Mouse (Mus musculus) heart, postnatal 10 days (tissue): ENCODE results near the gene Sdhaf4. TPM values are rescaled to one million over a fixed set of nuclear protein-coding genes. Genes with fewer than 3 reads are reported as not detected.

Experiments used
- DNase-seq, 2 experiments: peaks; one replicate each; pipeline ENCODE4 v3.0.0; 2021
- intact Hi-C: fragments of 180-260 bp; cut with DNase I; formaldehyde crosslinking; loops from one replicate; pipeline ENCODE4 v1.15.1; 2025
- total RNA-seq, 2 experiments: library from RNA; stranded (reverse); gene quantifications; 2 replicates each; pipeline ENCODE4 v1.2.3; 2021

Sdhaf4 gene
- total RNA-seq, 2 experiments from 2014 or later: 64.0 to 64.5 TPM

DNA sequence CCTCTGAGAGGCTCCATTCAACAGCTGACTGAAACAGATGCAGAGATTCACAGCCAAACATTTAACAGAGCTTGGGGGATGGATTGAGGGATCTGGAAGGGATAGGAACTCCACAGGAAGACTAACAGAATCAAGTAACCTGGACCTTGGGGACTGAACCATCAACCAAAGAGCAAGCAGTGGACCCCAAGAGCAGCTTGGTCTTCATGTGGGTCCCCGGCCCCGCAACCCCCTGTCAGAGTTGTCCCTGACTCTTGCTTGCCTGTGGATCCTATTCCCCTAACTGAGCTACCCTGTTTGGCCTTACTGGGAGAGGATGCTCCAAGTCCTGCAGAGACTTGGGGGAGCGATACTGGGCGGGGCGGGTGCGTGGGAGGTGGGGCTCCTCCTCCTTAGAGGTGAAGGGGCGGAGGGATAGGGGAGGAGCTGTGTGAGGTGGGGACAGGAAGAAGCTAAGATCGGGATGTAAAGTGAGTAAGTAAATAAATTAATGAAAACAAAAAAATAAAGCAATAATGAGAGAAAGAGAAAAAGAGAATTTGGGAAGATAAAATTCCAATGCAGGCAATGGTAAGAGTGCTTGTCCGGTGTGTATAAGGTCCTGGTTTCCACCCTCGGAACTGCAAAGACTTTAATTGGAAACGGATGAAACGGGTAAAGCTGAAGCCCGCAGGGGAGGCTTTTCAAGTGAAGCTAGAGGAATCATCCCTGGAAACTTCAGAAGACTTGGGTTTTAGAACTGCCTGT, 46.6 kb downstream of the Sdhaf4 start:
- no peak for DNase-seq
- intact Hi-C loops: no loop called here

DNA sequence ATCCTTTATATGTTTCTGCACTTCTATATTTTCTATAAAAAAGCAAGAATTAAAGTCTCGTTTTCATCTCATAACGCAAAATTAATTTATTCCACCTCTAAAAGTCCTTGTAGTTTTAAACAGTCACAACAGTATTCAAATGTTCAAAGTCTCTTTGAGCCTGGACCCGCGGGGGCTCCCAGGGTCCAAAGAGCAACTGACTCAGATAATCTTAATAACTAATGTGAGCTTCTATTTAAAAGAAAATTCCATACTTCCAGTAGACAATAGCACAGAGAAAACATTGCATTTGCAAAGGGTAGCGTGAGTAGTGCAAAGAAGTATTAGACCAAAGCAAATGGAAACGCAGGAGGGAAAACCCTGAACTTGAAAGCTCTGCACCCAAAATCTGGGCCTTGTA, 47.4 kb downstream of the Sdhaf4 start:
- DNase-seq: no peak
- intact Hi-C loops: no loop called here

DNA sequence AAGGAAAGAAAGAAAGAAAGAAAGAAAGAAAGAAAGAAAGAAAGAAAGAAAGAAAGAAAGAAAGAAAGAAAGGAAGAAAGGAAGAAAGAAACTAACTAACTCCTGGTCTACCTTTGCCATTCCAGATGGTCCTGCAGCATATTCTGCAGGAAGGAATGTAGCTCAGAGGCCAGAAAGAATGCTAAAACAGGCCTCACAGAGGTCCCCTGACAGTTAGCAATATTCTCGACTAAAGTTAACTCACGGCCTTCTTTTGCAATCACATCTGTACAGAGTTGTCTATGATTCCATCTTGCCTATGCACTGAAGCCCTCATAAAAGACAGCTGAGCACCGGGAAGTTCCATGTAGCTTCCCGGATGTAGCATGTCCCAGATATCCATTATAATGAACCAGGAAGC, 49.9 kb downstream of the Sdhaf4 start:
- intact Hi-C loops: no loop called here
- no peak for DNase-seq

DNA sequence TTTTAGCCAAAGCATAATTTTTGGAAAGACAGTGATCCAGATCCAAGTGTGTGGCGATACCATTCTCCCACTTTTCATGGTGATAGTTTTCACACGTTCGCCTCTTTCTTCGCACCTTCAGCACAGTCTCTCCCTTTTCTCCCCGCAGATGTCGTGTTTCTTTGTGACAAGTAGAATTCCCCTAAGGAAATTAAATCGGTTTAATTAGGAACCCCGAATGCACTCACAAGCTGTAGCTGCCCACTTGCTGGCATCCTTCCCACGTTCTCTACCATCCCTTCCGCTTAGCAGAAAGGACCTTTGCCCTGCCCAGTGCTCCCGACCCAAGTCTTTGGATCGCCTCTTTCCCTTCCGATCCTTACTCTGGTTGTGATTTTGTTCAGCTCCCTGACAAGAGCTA, 51.5 kb downstream of the Sdhaf4 start:
- DNase-seq: no peak
- intact Hi-C loops: no loop called here

DNA sequence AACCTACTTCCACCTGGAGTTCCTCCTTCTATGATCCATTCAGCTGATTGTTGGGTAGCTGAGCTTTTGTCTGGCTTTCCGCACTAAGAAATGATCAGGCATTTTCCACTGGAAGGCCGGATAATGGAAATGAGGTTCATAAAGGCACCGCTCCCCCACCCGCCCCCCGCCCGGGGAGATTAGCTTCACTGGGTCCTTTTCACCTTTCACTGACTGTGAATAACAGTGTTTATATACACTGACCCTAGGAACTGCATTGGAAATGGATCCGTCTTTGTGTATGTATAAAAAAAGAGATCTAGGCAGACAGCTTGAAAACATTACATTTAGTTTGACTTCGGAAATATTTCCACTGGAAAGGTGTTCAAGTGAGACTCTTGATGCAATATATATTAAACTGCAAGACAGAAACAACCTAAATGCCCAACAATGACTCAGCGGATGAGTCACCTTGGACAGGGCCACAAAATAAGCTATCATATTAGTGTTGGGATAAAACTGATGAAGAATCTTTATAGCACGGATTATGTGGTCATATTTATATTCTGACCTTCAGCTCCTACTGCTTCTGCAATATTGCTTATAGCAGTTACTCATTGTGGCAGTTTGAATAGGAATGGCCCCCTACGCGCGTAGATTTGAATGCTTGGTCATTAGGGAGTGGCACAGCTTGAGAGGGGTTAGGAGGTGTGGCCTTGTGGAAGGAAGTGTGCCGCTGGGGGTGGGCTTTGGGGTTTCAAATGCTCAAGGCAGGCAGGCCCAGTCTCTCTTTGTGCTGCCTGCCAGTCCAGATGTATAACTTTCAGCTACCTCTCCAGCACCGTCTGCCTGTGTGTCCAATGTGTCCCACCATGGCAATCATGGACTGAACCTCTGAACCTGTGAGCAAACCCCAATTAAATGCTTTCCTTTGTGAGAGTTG, 56.4 kb downstream of the Sdhaf4 start:
- DNase-seq: no peak
- intact Hi-C loops: no loop called here

DNA sequence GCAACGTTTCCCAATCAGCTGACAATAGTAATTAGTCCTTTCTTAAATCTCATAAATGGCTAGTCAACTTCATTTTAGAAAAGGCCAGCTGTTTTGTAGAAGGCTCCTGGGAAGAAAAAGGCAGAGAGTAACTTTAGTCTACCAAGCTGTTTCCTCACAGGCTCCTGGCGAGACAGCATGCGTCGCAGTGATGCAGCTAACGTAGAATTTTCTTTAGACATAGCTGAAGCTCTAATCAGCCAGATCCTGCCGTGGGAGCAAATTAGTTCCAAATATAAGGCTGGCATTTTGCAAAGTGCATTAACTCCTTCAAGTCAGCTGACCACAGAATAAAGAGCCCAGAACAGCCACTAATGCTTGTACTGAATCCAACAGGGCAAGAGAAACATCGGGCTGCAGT, 57.2 kb downstream of the Sdhaf4 start:
- no peak for DNase-seq
- intact Hi-C loops: no loop called here

Other genes starting within 250 kb of the Sdhaf4 start
- gene B3gat2, start 243.9 kb downstream of the Sdhaf4 start, total RNA-seq: not detected
- 10 to 100 TPM; 42.6 to 52.3 TPM for gene Smap1, start 83.3 kb downstream of the Sdhaf4 start, total RNA-seq
- gene Fam135a, start 94.7 kb upstream of the Sdhaf4 start, total RNA-seq: 10 to 100 TPM; 31.0 to 34.4 TPM
- gene Col9a1, start 172.0 kb upstream of the Sdhaf4 start, total RNA-seq: under 1 TPM; 0.53 to 0.92 TPM